Comparison of ENCODE assay signal across 36 mouse cellular contexts in genomic region chr17:89173545-89173944, GRCm38 (mm10). TPM values are rescaled to one million over a fixed set of nuclear protein-coding genes. Genes with fewer than 3 reads are reported as not detected.
DNase-seq lines count a peak whose midpoint lies in the region; ATAC-seq and TF ChIP-seq lines count a peak whose summit lies in the region.
"Had no signal": no experiment of that assay in that cellular context is flagged by ENCODE, and none has a peak within 500 bp of the region (broad histone marks: within the 10 kb centered on the region; RNA-seq: fewer than 3 reads in every experiment).

No protein-coding gene starts in this region.

- no peak overlapping the region for H3K9ac ChIP-seq in heart, postnatal 0 days (replicated peaks; ENCODE audit: low read depth, low read length)
- H3K9ac ChIP-seq in kidney, embryonic 14.5 days (ENCODE audit: low read depth, low read length), result no peak overlapping the region
- H3K9ac ChIP-seq: embryonic facial prominence, embryonic 13.5 days; forebrain, embryonic 13.5 days; heart, embryonic 12.5 days; heart, embryonic 15.5 days; hindbrain, embryonic 12.5 days; hindbrain, embryonic 15.5 days had no signal

- no peaks in the 10 kb centered on the region for H3K9me3 ChIP-seq in heart, postnatal 0 days (replicated peaks; ENCODE audit: control insufficient read depth, low read length)
- no peaks in the 10 kb centered on the region for H3K9me3 ChIP-seq in heart, embryonic 10.5 days
- no peaks in the 10 kb centered on the region for H3K9me3 ChIP-seq in kidney, embryonic 14.5 days (ENCODE audit: control insufficient read depth, low read length)
- H3K9me3 ChIP-seq: embryonic facial prominence, embryonic 10.5 days; embryonic facial prominence, embryonic 13.5 days; forebrain, embryonic 10.5 days; forebrain, embryonic 13.5 days; heart, embryonic 12.5 days; heart, embryonic 15.5 days; hindbrain, embryonic 12.5 days; hindbrain, embryonic 15.5 days had no signal

- no peak for DNase-seq in heart, postnatal 0 days (ENCODE audit: low spot score)
- no peak for DNase-seq in heart, embryonic 10.5 days (ENCODE audit: low spot score)
- DNase-seq in c-Kit-positive CD71-negative TER-119-negative erythroid progenitor cells, embryonic 14.5 days (ENCODE audit: low read depth), result peak; percentile 16
- no peak for DNase-seq in cerebellum, adult 8-10 months
- DNase-seq in urinary bladder, adult 18-20 months (ENCODE audit: low spot score in 2 of 2), result no peak
- no peak for DNase-seq in T-cell, adult 2 months (ENCODE audit: low spot score)
- DNase-seq: adrenal gland, adult 2 months; adrenal gland, postnatal 14 days; B cell, adult 2 months; cerebellum, adult 11-12 months; cerebellum, adult 9-10 months; cerebellum, postnatal 14 days; gastrocnemius, postnatal 10 days; gastrocnemius, postnatal 36 days; heart, adult 11 months; heart, postnatal 14 days; heart, postnatal 4 days had no signal

- H3K27ac ChIP-seq in heart, postnatal 0 days (ENCODE audit: low read depth), result no peak overlapping the region
- H3K27ac ChIP-seq in heart, embryonic 10.5 days, result no peak overlapping the region
- no peak overlapping the region for H3K27ac ChIP-seq in kidney, embryonic 14.5 days (ENCODE audit: low read depth, low read length)
- H3K27ac ChIP-seq: embryonic facial prominence, embryonic 10.5 days; embryonic facial prominence, embryonic 13.5 days; forebrain, embryonic 10.5 days; forebrain, embryonic 13.5 days; heart, embryonic 15.5 days; hindbrain, embryonic 12.5 days; hindbrain, embryonic 15.5 days had no signal

- TF ChIP-seq EP300 in heart, postnatal 0 days (IDR thresholded peaks at IDR 0.05; ENCODE audit: low read depth), result peak; percentile 70

- no peak for TF ChIP-seq CTCF in heart, postnatal 0 days (IDR thresholded peaks at IDR 0.05; ENCODE audit: low read depth)

- H3K4me2 ChIP-seq in heart, postnatal 0 days (ENCODE audit: low read depth, low read length), result no peak overlapping the region
- H3K4me2 ChIP-seq in kidney, embryonic 14.5 days (replicated peaks; ENCODE audit: low read depth, low read length), result no peak overlapping the region
- H3K4me2 ChIP-seq: embryonic facial prominence, embryonic 13.5 days; forebrain, embryonic 13.5 days; heart, embryonic 12.5 days; heart, embryonic 15.5 days; hindbrain, embryonic 12.5 days; hindbrain, embryonic 15.5 days had no signal

- no peak overlapping the region for H3K4me3 ChIP-seq in heart, postnatal 0 days (ENCODE audit: low read depth, low read length)
- H3K4me3 ChIP-seq in heart, embryonic 10.5 days, result no peak overlapping the region
- no peak overlapping the region for H3K4me3 ChIP-seq in kidney, embryonic 14.5 days (ENCODE audit: low read length)
- H3K4me3 ChIP-seq: embryonic facial prominence, embryonic 10.5 days; embryonic facial prominence, embryonic 13.5 days; erythroblast, embryonic 14.5 days; forebrain, embryonic 10.5 days; forebrain, embryonic 13.5 days; heart, embryonic 12.5 days; heart, embryonic 15.5 days; hindbrain, embryonic 12.5 days; hindbrain, embryonic 15.5 days had no signal

- ATAC-seq in heart, postnatal 0 days (ENCODE audit: insufficient read depth, low read depth), result peak; percentile 41; the same call in 1 of the 2 replicates
- peak; percentile 92 to 97 for ATAC-seq in hematopoietic stem cell, adult 5-6 weeks (replicated peaks in 1 of 2; ENCODE audit: insufficient read depth in 1 of 2, low FRiP score in 2 of 2, low TSS enrichment in 1 of 2, low read depth in 1 of 2, poor library complexity in 2 of 2, severe bottlenecking in 2 of 2)
- ATAC-seq in kidney, embryonic 14.5 days (ENCODE audit: low FRiP score, low TSS enrichment), result no peak
- ATAC-seq: forebrain, embryonic 13.5 days; forebrain, embryonic 16.5 days; intestine, postnatal 0 days; Patski had no signal

- no peaks in the 10 kb centered on the region for H3K4me1 ChIP-seq in heart, postnatal 0 days (ENCODE audit: control insufficient read depth, insufficient read depth)
- H3K4me1 ChIP-seq in heart, embryonic 10.5 days, result no peaks in the 10 kb centered on the region
- no peaks in the 10 kb centered on the region for H3K4me1 ChIP-seq in kidney, embryonic 14.5 days (ENCODE audit: control insufficient read depth, insufficient read depth, low read length)
- H3K4me1 ChIP-seq: embryonic facial prominence, embryonic 10.5 days; embryonic facial prominence, embryonic 13.5 days; forebrain, embryonic 10.5 days; forebrain, embryonic 13.5 days; heart, embryonic 12.5 days; heart, embryonic 15.5 days; hindbrain, embryonic 12.5 days; hindbrain, embryonic 15.5 days had no signal

- 49% methylated on average over 1 of the region's 1 CpGs for WGBS in heart, postnatal 0 days
- WGBS in heart, embryonic 10.5 days, result 68% methylated on average over 1 of the region's 1 CpGs
- 74% methylated on average over 1 of the region's 1 CpGs for WGBS in kidney, embryonic 14.5 days

- H3K27me3 ChIP-seq in heart, postnatal 0 days (ENCODE audit: control insufficient read depth, insufficient read depth, low read length), result no peaks in the 10 kb centered on the region
- H3K27me3 ChIP-seq in heart, embryonic 10.5 days (ENCODE audit: insufficient read depth, poor library complexity, severe bottlenecking), result no peaks in the 10 kb centered on the region
- no peaks in the 10 kb centered on the region for H3K27me3 ChIP-seq in kidney, embryonic 14.5 days (ENCODE audit: control insufficient read depth, insufficient read depth, low read length)
- H3K27me3 ChIP-seq: CH12.LX; embryonic facial prominence, embryonic 13.5 days; forebrain, embryonic 13.5 days; heart, embryonic 12.5 days; heart, embryonic 15.5 days; hindbrain, embryonic 12.5 days; hindbrain, embryonic 15.5 days; Patski had no signal

- H3K36me3 ChIP-seq in heart, postnatal 0 days (replicated peaks; ENCODE audit: control insufficient read depth, insufficient read depth, low read length), result no peaks in the 10 kb centered on the region
- no peaks in the 10 kb centered on the region for H3K36me3 ChIP-seq in heart, embryonic 10.5 days
- H3K36me3 ChIP-seq in kidney, embryonic 14.5 days (ENCODE audit: control insufficient read depth, insufficient read depth, low read length), result no peaks in the 10 kb centered on the region
- H3K36me3 ChIP-seq: embryonic facial prominence, embryonic 10.5 days; embryonic facial prominence, embryonic 13.5 days; forebrain, embryonic 10.5 days; heart, embryonic 12.5 days; heart, embryonic 15.5 days; hindbrain, embryonic 12.5 days; hindbrain, embryonic 15.5 days had no signal

RNA-seq across cellular contexts. Expression of gene Fshr, which starts 26.9 kb away (rescaled TPM):
- not detected in 2 replicates for total RNA-seq in heart, postnatal 0 days (2014; rRNA removed; ENCODE audit: low replicate concordance)
- polyA plus RNA-seq in heart, postnatal 0 days (2015; fragmentation: Nextera tagmentation; extraction: Ambion mirVana), result not detected in 2 replicates
- not detected in 2 replicates for polyA plus RNA-seq in heart, embryonic 10.5 days (2016; fragmentation: Nextera tagmentation; extraction: Ambion mirVana)
- not detected in 2 replicates for total RNA-seq in hematopoietic stem cell, adult 5-6 weeks (2017)
- polyA plus RNA-seq in kidney, embryonic 14.5 days (2014; fragmentation: Nextera tagmentation; extraction: Ambion mirVana), result not detected in 2 replicates
- total RNA-seq: adrenal gland, adult 2 months; adrenal gland, postnatal 14 days; adrenal gland, postnatal 4 days; CH12.LX; gastrocnemius, adult 18-20 months; gastrocnemius, postnatal 10 days; gastrocnemius, postnatal 36 days; heart, adult 8-10 months; heart, postnatal 14 days; heart, postnatal 4 days had no signal
- polyA plus RNA-seq: adrenal gland, adult 2 months; embryonic facial prominence, embryonic 10.5 days; embryonic facial prominence, embryonic 13.5 days; erythroblast, embryonic 14.5 days; forebrain, embryonic 10.5 days; forebrain, embryonic 13.5 days; forebrain, embryonic 16.5 days; heart, embryonic 12.5 days; hindbrain, embryonic 12.5 days; hindbrain, embryonic 15.5 days; intestine, embryonic 14.5 days; intestine, postnatal 0 days; Patski had no signal
